Mouse (Mus musculus) lung, postnatal 0 days (tissue): ENCODE results near the gene Spesp1. TPM values are rescaled to one million over a fixed set of nuclear protein-coding genes. Genes with fewer than 3 reads are reported as not detected.

ENCODE experiments used
- ATAC-seq: fragments of 200-750 bp; cut with Nextera tagmentation; 2 replicates; pipeline ENCODE4 v1.8.0; 2017; ENCODE audit warnings: moderate library complexity
- DNase-seq: peaks from one replicate; pipeline ENCODE4 v3.0.0-alpha.2; 2016; ENCODE audit warnings: low spot score
- H3K27ac ChIP-seq: fragments of 300-500 bp; sonication (generic); 2 replicates; pipeline ENCODE4 v1.5.1; 2014; ENCODE audit warnings: antibody characterized with exemption, mild to moderate bottlenecking, low read length, mixed read lengths
- H3K27me3 ChIP-seq: fragments of 300-500 bp; sonication (generic); replicated peaks from 2 replicates; pipeline ENCODE4 v1.6.1; 2014; ENCODE audit warnings: low read length, mixed read lengths; ENCODE audit not compliant: insufficient read depth
- H3K36me3 ChIP-seq: fragments of 300-500 bp; sonication (generic); 2 replicates; pipeline ENCODE4 v1.6.1; 2014; ENCODE audit warnings: low read length, mixed read lengths; ENCODE audit not compliant: insufficient read depth
- H3K4me1 ChIP-seq: fragments of 300-500 bp; sonication (generic); 2 replicates; pipeline ENCODE4 v1.6.1; 2014; ENCODE audit warnings: antibody characterized with exemption, low read depth, low read length, mixed read lengths; ENCODE audit not compliant: insufficient read depth
- H3K4me2 ChIP-seq: fragments of 300-500 bp; sonication (generic); replicated peaks from 2 replicates; pipeline ENCODE4 v1.6.1; 2014; ENCODE audit warnings: low read depth, mild to moderate bottlenecking, low read length, moderate library complexity, mixed read lengths
- H3K4me3 ChIP-seq: fragments of 300-500 bp; sonication (generic); 2 replicates; pipeline ENCODE4 v1.5.1; 2014; ENCODE audit warnings: low read depth, low read length
- H3K9ac ChIP-seq: fragments of 300-500 bp; sonication (generic); replicated peaks from 2 replicates; pipeline ENCODE4 v1.6.1; 2014; ENCODE audit warnings: low read depth, mild to moderate bottlenecking
- H3K9me3 ChIP-seq: fragments of 300-500 bp; sonication (generic); 2 replicates; pipeline ENCODE4 v1.6.1; 2016; ENCODE audit warnings: low read length, mixed read lengths
- CTCF ChIP-seq: IDR thresholded peaks from 2 replicates; pipeline ENCODE4 v1.5.1; 2016; ENCODE audit warnings: antibody characterized with exemption, mild to moderate bottlenecking
- EP300 ChIP-seq: IDR thresholded peaks from 2 replicates; pipeline ENCODE4 v1.6.1; 2016; ENCODE audit warnings: antibody characterized with exemption, mild to moderate bottlenecking, control low read depth
- WGBS: fragments of 180-500 bp; shearing (Covaris S2); extraction: QIAGEN DNeasy Blood & Tissue Kit; methylation state at CpG from one replicate; pipeline ENCODE4 v1.1.7; 2014; 5-methylcytosine and 5-hydroxymethylcytosine counted together
- microRNA-seq: library from miRNA; unstranded; fragments of <30 nt; microRNA quantifications from one replicate; pipeline ENCODE4, GENCODE M21; 2016
- polyA plus RNA-seq: library from polyadenylated mRNA; unstranded; fragments of >200 nt; fragmentation: Nextera tagmentation; extraction: Ambion mirVana; gene quantifications from 2 replicates; pipeline ENCODE4 v1.2.1, GENCODE M21; 2015

Spesp1 gene
- polyA plus RNA-seq, 1 experiment from 2014 or later: not detected

GRCm38 (mm10) chr9:62222029-62222428 lies 60.0 kb downstream of the Spesp1 start:
- ATAC-seq: peak; percentile 84
- peak; percentile 57 for DNase-seq
- no peak overlapping the region for H3K4me3 ChIP-seq
- H3K4me2 ChIP-seq: no peak overlapping the region
- no peaks in the 10 kb centered on the region for H3K4me1 ChIP-seq
- 67% methylated on average over 2 of the region's 2 CpGs for WGBS
- H3K9ac ChIP-seq: no peak overlapping the region
- no peak overlapping the region for H3K27ac ChIP-seq
- H3K9me3 ChIP-seq: no peaks in the 10 kb centered on the region
- no peak for TF ChIP-seq CTCF
- TF ChIP-seq EP300: no peak
- H3K36me3 ChIP-seq: no peaks in the 10 kb centered on the region
- no peaks in the 10 kb centered on the region for H3K27me3 ChIP-seq

Small RNA genes lying within 50 kb of the gene (microRNA-seq; reads per million reads assigned to microRNA genes)
- gene Gm25603: not detected

Other genes starting within 250 kb of the Spesp1 start
- 8.5 and 9.6 TPM in 2 replicates for gene Glce, start 159.6 kb downstream of the Spesp1 start, polyA plus RNA-seq
- gene Anp32a, start 59.1 kb upstream of the Spesp1 start, polyA plus RNA-seq: 101 and 141 TPM in 2 replicates